Mouse (Mus musculus): ENCODE data around the gene Smyd3. TPM values are rescaled to one million over a fixed set of nuclear protein-coding genes. Genes with fewer than 3 reads are reported as not detected.

Gene Smyd3
- polyA plus RNA-seq, 1 experiment from 2014 or later, result 22.1 TPM

- H3K4me1 ChIP-seq, result peaks cover 14% of the 10 kb centered on the region
- no peak overlapping the region for H3K27ac ChIP-seq
- H3K36me3 ChIP-seq, result no peaks in the 10 kb centered on the region
- peak overlapping the region; percentile 21; the same call in 1 of the 2 replicates for H3K4me2 ChIP-seq (replicated peaks)
- H3K4me3 ChIP-seq, result no peak overlapping the region
- H3K9me3 ChIP-seq, result no peaks in the 10 kb centered on the region
- 18% methylated on average over 11 of the region's 11 CpGs for WGBS
- no peaks in the 10 kb centered on the region for H3K27me3 ChIP-seq
- no peak for ATAC-seq (ENCODE audit: low FRiP score, low read depth)
- 0 out of 2 replicates have a peak overlapping the region, but pooled peaks have one; percentile 1 for H3K9ac ChIP-seq
Observed at GRCm38 (mm10) chr1:179261496-179261966, 256.3 kb downstream of the Smyd3 start.

- Histone ChIP-seq H3K4me1 (0 out of 2 replicates have a peak, but pooled peaks cover 6% of the 10 kb centered on the region), H3K4me3 (no peak overlapping the region), H3K27me3 (no peaks in the 10 kb centered on the region), H3K4me2 (replicated peaks) (no peak overlapping the region), H3K9me3 (no peaks in the 10 kb centered on the region), H3K27ac (no peak overlapping the region), H3K36me3 (no peaks in the 10 kb centered on the region), H3K9ac (no peak overlapping the region)
- ATAC-seq (ENCODE audit: low FRiP score, low read depth), result no peak
- 84% methylated on average over 11 of the region's 11 CpGs for WGBS
Observed at GRCm38 (mm10) chr1:179255826-179256512, 261.9 kb downstream of the Smyd3 start.

- Histone ChIP-seq H3K9ac (no peak overlapping the region), H3K4me1 (peaks cover 8% of the 10 kb centered on the region; the same call in 1 of the 2 replicates), H3K9me3 (no peaks in the 10 kb centered on the region), H3K27me3 (no peaks in the 10 kb centered on the region), H3K27ac (no peak overlapping the region), H3K4me2 (replicated peaks) (no peak overlapping the region), H3K36me3 (no peaks in the 10 kb centered on the region), H3K4me3 (no peak overlapping the region)
- no peak for ATAC-seq (ENCODE audit: low FRiP score, low read depth)
- WGBS, result 63% methylated on average over 3 of the region's 3 CpGs
Observed at GRCm38 (mm10) chr1:179254531-179254930, 263.3 kb downstream of the Smyd3 start.

GRCm38 (mm10) chr1:179252611-179253010 is 265.2 kb downstream of the Smyd3 start:
- H3K4me3 ChIP-seq, result no peak overlapping the region
- WGBS, result 75% methylated on average over 4 of the region's 4 CpGs
- no peak for ATAC-seq (ENCODE audit: low FRiP score, low read depth)
- peaks cover 8% of the 10 kb centered on the region; the same call in 1 of the 2 replicates for H3K4me1 ChIP-seq
- no peak overlapping the region for H3K27ac ChIP-seq
- no peak overlapping the region for H3K9ac ChIP-seq
- H3K9me3 ChIP-seq, result no peaks in the 10 kb centered on the region
- no peak overlapping the region for H3K4me2 ChIP-seq (replicated peaks)
- no peaks in the 10 kb centered on the region for H3K36me3 ChIP-seq
- H3K27me3 ChIP-seq, result no peaks in the 10 kb centered on the region

GRCm38 (mm10) chr1:179250388-179250787 is 267.5 kb downstream of the Smyd3 start:
- Histone ChIP-seq H3K27ac (no peak overlapping the region), H3K4me2 (replicated peaks) (no peak overlapping the region), H3K4me1 (peaks cover 8% of the 10 kb centered on the region; the same call in 1 of the 2 replicates), H3K27me3 (no peaks in the 10 kb centered on the region), H3K9ac (no peak overlapping the region), H3K4me3 (no peak overlapping the region), H3K9me3 (no peaks in the 10 kb centered on the region), H3K36me3 (no peaks in the 10 kb centered on the region)
- WGBS, result 90% methylated on average over 3 of the region's 3 CpGs
- ATAC-seq (ENCODE audit: low FRiP score, low read depth), result no peak

GRCm38 (mm10) chr1:179243554-179243953 is 274.3 kb downstream of the Smyd3 start:
- ATAC-seq (ENCODE audit: low FRiP score, low read depth), result no peak
- Histone ChIP-seq H3K27ac (no peak overlapping the region), H3K36me3 (no peaks in the 10 kb centered on the region), H3K4me2 (replicated peaks) (no peak overlapping the region), H3K27me3 (no peaks in the 10 kb centered on the region), H3K4me1 (no peaks in the 10 kb centered on the region), H3K9ac (no peak overlapping the region), H3K4me3 (no peak overlapping the region), H3K9me3 (no peaks in the 10 kb centered on the region)
- 84% methylated on average over 8 of the region's 8 CpGs for WGBS

- Histone ChIP-seq H3K27me3 (no peaks in the 10 kb centered on the region), H3K4me3 (no peak overlapping the region), H3K9me3 (no peaks in the 10 kb centered on the region), H3K9ac (no peak overlapping the region), H3K4me2 (replicated peaks) (no peak overlapping the region), H3K36me3 (no peaks in the 10 kb centered on the region), H3K27ac (no peak overlapping the region), H3K4me1 (no peaks in the 10 kb centered on the region)
- WGBS, result 35% methylated on average over 6 of the region's 6 CpGs
- ATAC-seq (ENCODE audit: low FRiP score, low read depth), result no peak
Observed at GRCm38 (mm10) chr1:179240663-179241279, 277.1 kb downstream of the Smyd3 start.

- no peak overlapping the region for H3K4me3 ChIP-seq
- no peak overlapping the region for H3K27ac ChIP-seq
- H3K4me2 ChIP-seq (replicated peaks), result no peak overlapping the region
- H3K9ac ChIP-seq, result no peak overlapping the region
- H3K36me3 ChIP-seq, result no peaks in the 10 kb centered on the region
- H3K27me3 ChIP-seq, result no peaks in the 10 kb centered on the region
- H3K4me1 ChIP-seq, result no peaks in the 10 kb centered on the region
- ATAC-seq (ENCODE audit: low FRiP score, low read depth), result no peak
- WGBS, result 81% methylated on average over 2 of the region's 2 CpGs
- no peaks in the 10 kb centered on the region for H3K9me3 ChIP-seq
Observed at GRCm38 (mm10) chr1:179238639-179239038, 279.2 kb downstream of the Smyd3 start.

GRCm38 (mm10) chr1:179237989-179238388 is 279.9 kb downstream of the Smyd3 start:
- Histone ChIP-seq H3K4me3 (no peak overlapping the region), H3K4me2 (replicated peaks) (no peak overlapping the region), H3K27ac (no peak overlapping the region), H3K36me3 (no peaks in the 10 kb centered on the region), H3K9ac (no peak overlapping the region), H3K4me1 (no peaks in the 10 kb centered on the region), H3K27me3 (no peaks in the 10 kb centered on the region), H3K9me3 (no peaks in the 10 kb centered on the region)
- WGBS, result 27% methylated on average over 7 of the region's 7 CpGs
- no peak for ATAC-seq (ENCODE audit: low FRiP score, low read depth)

GRCm38 (mm10) chr1:179236217-179236840 is 281.5 kb downstream of the Smyd3 start:
- Histone ChIP-seq H3K4me3 (no peak overlapping the region), H3K4me2 (replicated peaks) (no peak overlapping the region), H3K9ac (no peak overlapping the region), H3K9me3 (no peaks in the 10 kb centered on the region), H3K27ac (no peak overlapping the region), H3K4me1 (peaks cover 4% of the 10 kb centered on the region; the same call in 1 of the 2 replicates), H3K27me3 (no peaks in the 10 kb centered on the region), H3K36me3 (no peaks in the 10 kb centered on the region)
- WGBS, result 55% methylated on average over 8 of the region's 8 CpGs
- ATAC-seq (ENCODE audit: low FRiP score, low read depth), result no peak

GRCm38 (mm10) chr1:179231777-179232661 is 285.8 kb downstream of the Smyd3 start:
- Histone ChIP-seq H3K27me3 (no peaks in the 10 kb centered on the region), H3K27ac (no peak overlapping the region), H3K4me1 (peaks cover 10% of the 10 kb centered on the region; the same call in 1 of the 2 replicates), H3K4me2 (replicated peaks) (no peak overlapping the region), H3K9ac (no peak overlapping the region), H3K9me3 (no peaks in the 10 kb centered on the region), H3K4me3 (no peak overlapping the region), H3K36me3 (no peaks in the 10 kb centered on the region)
- ATAC-seq (ENCODE audit: low FRiP score, low read depth), result peak; percentile 68
- 30% methylated on average over 13 of the region's 13 CpGs for whole genome bisulfite sequencing
